Mouse (Mus musculus) stomach, postnatal 0 days (tissue): ENCODE results near the gene Osbpl11. TPM values are rescaled to one million over a fixed set of nuclear protein-coding genes. Genes with fewer than 3 reads are reported as not detected.
A peak's percentile ranks its signal among the peaks of the same experiment; 100 is the strongest.
"Not testable (repeated sequence)": the region's sequence is repeated elsewhere in the genome, so short reads cannot be mapped to it uniquely, and the experiment has no call there.

Source experiments
- ATAC-seq: fragments of 200-750 bp; cut with Nextera tagmentation; 2 replicates; pipeline ENCODE4 v1.8.0; 2017; ENCODE audit not compliant: low FRiP score, low TSS enrichment
- DNase-seq: peaks from one replicate; pipeline ENCODE4 v3.0.0-alpha.2; 2016; ENCODE audit warnings: low spot score
- H3K27ac ChIP-seq: fragments of 300-500 bp; sonication (generic); replicated peaks from 2 replicates; pipeline ENCODE4 v1.5.1; 2014; ENCODE audit warnings: mild to moderate bottlenecking, control low read depth
- H3K27me3 ChIP-seq: fragments of 300-500 bp; sonication (generic); 2 replicates; pipeline ENCODE4 v1.6.1; 2014; ENCODE audit warnings: low read length; ENCODE audit not compliant: control insufficient read depth, insufficient read depth
- H3K36me3 ChIP-seq: fragments of 300-500 bp; sonication (generic); 2 replicates; pipeline ENCODE4 v1.6.1; 2014; ENCODE audit warnings: low read length, mixed read lengths; ENCODE audit not compliant: control insufficient read depth, insufficient read depth
- H3K4me1 ChIP-seq: fragments of 300-500 bp; sonication (generic); replicated peaks from 2 replicates; pipeline ENCODE4 v1.6.1; 2014; ENCODE audit warnings: antibody characterized with exemption; ENCODE audit not compliant: control insufficient read depth, insufficient read depth
- H3K4me2 ChIP-seq: fragments of 300-500 bp; sonication (generic); replicated peaks from 2 replicates; pipeline ENCODE4 v1.6.1; 2014; ENCODE audit warnings: low read depth, mild to moderate bottlenecking, control low read depth, moderate library complexity
- H3K4me3 ChIP-seq: fragments of 300-500 bp; sonication (generic); 2 replicates; pipeline ENCODE4 v1.5.1; 2014; ENCODE audit warnings: low read depth, low read length, control low read depth
- H3K9ac ChIP-seq: fragments of 300-500 bp; sonication (generic); 2 replicates; pipeline ENCODE4 v1.6.1; 2014; ENCODE audit warnings: mild to moderate bottlenecking, low read length, control low read depth, mixed read lengths
- H3K9me3 ChIP-seq: fragments of 300-500 bp; sonication (generic); 2 replicates; pipeline ENCODE4 v1.6.1; 2016; ENCODE audit warnings: low read length; ENCODE audit not compliant: control insufficient read depth
- CTCF ChIP-seq: IDR thresholded peaks from 2 replicates; pipeline ENCODE4 v1.5.1; 2016; ENCODE audit warnings: antibody characterized with exemption, low read depth, mild to moderate bottlenecking, moderate library complexity
- EP300 ChIP-seq: optimal IDR thresholded peaks from 2 replicates; pipeline ENCODE3; 2016; ENCODE audit warnings: antibody characterized with exemption
- WGBS: fragments of 180-500 bp; shearing (Covaris S2); extraction: QIAGEN DNeasy Blood & Tissue Kit; methylation state at CpG from one replicate; pipeline ENCODE4 v1.1.7; 2014; 5-methylcytosine and 5-hydroxymethylcytosine counted together
- polyA plus RNA-seq: library from polyadenylated mRNA; unstranded; fragments of >200 nt; fragmentation: Nextera tagmentation; extraction: Ambion mirVana; gene quantifications from 2 replicates; pipeline ENCODE4 v1.2.1, GENCODE M21; 2015

Osbpl11 gene
- polyA plus RNA-seq, 1 experiment from 2014 or later: 8.1 TPM

DNA sequence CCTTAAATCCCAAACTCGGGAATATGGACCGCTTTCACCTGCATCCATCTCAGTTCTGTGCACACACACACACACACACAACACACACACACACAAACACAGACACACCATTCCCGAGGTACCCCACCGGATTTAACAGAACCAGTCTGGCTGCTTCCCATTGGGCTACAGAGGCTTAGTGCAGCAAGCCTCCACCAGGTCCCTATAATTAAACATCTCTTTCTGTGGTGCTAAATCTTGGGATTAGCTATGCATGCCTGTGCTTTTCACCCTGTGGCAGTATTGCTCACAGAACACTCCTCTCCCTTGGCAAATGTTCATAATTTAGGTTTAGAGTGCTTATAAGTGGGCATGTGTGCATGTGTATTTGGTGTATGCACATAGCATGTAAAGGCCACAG lies 36.7 kb upstream of the Osbpl11 start:
- no peak for DNase-seq
- no peak overlapping the region for H3K9ac ChIP-seq
- no peaks in the 10 kb centered on the region for H3K36me3 ChIP-seq
- H3K4me3 ChIP-seq: no peak overlapping the region
- no peak for ATAC-seq
- H3K4me1 ChIP-seq: no peaks in the 10 kb centered on the region
- no peaks in the 10 kb centered on the region for H3K27me3 ChIP-seq
- 53% methylated on average over 4 of the region's 4 CpGs for WGBS
- no peaks in the 10 kb centered on the region for H3K9me3 ChIP-seq
- H3K4me2 ChIP-seq: no peak overlapping the region
- TF ChIP-seq EP300: no peak
- no peak for TF ChIP-seq CTCF
- H3K27ac ChIP-seq: no peak overlapping the region

DNA sequence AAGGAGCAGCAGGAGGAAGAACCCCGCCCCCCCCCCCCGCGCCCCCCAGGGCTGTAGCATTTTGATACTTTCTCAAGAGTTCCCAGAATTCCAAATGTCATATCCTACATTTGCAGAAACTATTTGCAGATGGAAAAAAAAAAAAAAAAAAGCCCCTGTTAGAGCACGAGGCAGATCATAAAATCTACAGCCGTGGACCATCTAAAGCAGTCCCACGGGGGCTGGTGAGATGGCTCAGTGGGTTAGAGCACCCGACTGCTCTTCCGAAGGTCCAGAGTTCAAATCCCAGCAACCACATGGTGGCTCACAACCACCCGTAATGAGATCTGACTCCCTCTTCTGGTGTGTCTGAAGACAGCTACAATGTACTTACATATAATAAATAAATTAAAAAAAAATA lies 34.0 kb upstream of the Osbpl11 start:
- not testable (repeated sequence) for H3K9ac ChIP-seq

DNA sequence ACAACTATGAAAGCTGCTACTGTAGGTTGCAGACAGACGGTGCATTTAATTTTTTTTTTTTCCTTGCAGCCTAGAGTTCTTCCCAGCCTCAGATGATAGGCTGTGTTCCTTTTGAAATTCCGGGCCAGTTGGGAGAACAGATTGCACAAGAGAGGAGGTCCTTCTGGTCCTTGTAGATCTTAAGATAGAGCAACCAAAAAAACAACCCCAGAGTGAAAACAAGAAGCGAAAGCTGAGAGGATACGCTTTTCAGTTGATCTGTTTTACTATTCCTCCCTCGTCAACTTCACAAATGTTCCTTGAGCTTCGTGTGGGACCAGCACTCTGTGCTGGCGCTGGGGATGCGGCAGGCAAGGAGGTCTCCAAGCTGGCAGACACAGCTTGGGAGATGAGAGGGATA lies 33.3 kb upstream of the Osbpl11 start:
- TF ChIP-seq CTCF (no peak), EP300 (no peak)
- no peak for DNase-seq
- H3K9me3 ChIP-seq: no peaks in the 10 kb centered on the region
- WGBS: 70% methylated on average over 8 of the region's 8 CpGs
- ATAC-seq: no peak
- H3K27ac ChIP-seq: no peak overlapping the region
- no peak overlapping the region for H3K9ac ChIP-seq
- H3K36me3 ChIP-seq: no peaks in the 10 kb centered on the region
- H3K4me1 ChIP-seq: no peaks in the 10 kb centered on the region
- no peaks in the 10 kb centered on the region for H3K27me3 ChIP-seq
- H3K4me2 ChIP-seq: no peak overlapping the region
- no peak overlapping the region for H3K4me3 ChIP-seq

More for the DNA sequence above, 34.0 kb upstream of the Osbpl11 start:
- not testable (repeated sequence) for H3K9me3 ChIP-seq, DNase-seq, H3K27me3 ChIP-seq, H3K4me1 ChIP-seq, H3K36me3 ChIP-seq, H3K4me3 ChIP-seq, H3K4me2 ChIP-seq, ATAC-seq, H3K27ac ChIP-seq
- 73% methylated on average over 9 of the region's 9 CpGs for WGBS

DNA sequence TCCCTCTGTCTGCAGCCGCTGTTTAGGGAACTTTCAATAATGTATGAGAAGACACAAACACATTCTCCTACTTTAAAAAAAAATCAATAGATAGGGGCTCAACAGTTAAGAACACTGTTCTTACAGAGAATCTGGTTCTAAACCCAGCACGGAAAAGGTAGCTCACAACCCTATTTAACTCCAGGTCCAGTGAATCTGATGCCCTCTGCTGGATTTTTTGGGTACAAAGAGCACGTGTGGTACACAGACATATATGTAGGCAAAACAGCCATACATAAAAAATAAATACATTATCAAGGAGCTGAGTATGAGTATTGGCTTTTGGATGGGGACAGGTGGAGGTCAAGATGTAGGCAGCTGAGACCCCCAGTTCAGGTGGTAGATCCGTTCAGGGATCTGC lies 29.9 kb upstream of the Osbpl11 start:
- no peaks in the 10 kb centered on the region for H3K4me1 ChIP-seq
- no peaks in the 10 kb centered on the region for H3K27me3 ChIP-seq
- TF ChIP-seq EP300 (no peak), CTCF (peak; percentile 81)
- DNase-seq (peak; percentile 33), ATAC-seq (no peak)
- no peaks in the 10 kb centered on the region for H3K9me3 ChIP-seq
- H3K4me3 ChIP-seq: no peak overlapping the region
- WGBS: 44% methylated on average over 4 of the region's 4 CpGs
- no peak overlapping the region for H3K27ac ChIP-seq
- H3K4me2 ChIP-seq: no peak overlapping the region
- H3K36me3 ChIP-seq: no peaks in the 10 kb centered on the region
- no peak overlapping the region for H3K9ac ChIP-seq

DNA sequence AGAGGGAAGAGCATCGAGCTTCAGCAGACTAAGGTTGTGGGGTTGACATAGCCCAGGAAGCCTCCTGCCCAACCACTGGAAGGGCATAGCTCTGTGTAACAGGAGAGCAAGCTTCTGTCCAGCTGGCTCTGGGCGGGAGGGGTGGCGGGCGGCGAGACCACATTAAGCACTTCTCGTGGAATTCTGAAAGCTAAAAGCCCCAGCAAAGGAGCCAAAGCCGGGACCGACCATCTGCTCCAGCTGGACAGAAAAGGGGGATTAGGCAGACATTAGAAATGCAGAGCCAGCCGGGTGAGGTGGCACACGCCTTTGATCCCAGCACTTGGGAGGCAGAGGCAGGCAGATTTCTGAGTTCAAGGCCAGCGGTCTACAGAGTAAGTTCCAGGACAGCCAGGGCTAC lies 26.9 kb upstream of the Osbpl11 start:
- H3K9ac ChIP-seq: no peak overlapping the region
- no peak for DNase-seq
- H3K4me3 ChIP-seq: no peak overlapping the region
- no peak for TF ChIP-seq CTCF
- no peak for TF ChIP-seq EP300
- no peak overlapping the region for H3K27ac ChIP-seq
- 79% methylated on average over 11 of the region's 11 CpGs for WGBS
- H3K36me3 ChIP-seq: no peaks in the 10 kb centered on the region
- no peak overlapping the region for H3K4me2 ChIP-seq
- H3K4me1 ChIP-seq: no peaks in the 10 kb centered on the region
- H3K27me3 ChIP-seq: no peaks in the 10 kb centered on the region
- no peaks in the 10 kb centered on the region for H3K9me3 ChIP-seq
- ATAC-seq: no peak

DNA sequence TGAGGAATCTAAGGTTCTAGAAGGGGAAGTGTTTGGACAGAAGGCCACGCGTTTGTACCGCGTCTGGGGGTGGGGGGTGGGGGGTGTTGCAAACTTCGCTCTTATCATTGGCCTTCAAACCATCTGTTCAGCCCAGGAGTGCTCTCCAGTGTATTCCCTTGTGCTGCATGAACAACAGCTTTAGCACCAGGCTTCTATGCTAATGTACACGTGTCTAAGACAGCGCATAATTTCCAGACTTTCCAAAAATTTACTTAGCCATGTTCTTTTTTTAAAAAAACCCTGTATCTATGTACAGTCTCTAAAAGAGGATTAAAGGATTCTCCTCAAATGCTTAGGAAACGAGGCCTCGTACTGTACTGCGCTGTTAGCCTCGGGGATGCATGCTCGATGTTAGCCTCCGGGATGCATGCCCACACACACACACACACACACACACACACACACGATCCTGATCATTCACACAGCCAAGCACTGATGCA lies 26.2 kb upstream of the Osbpl11 start:
- 88% methylated on average over 14 of the region's 14 CpGs for WGBS
- ATAC-seq (no peak), DNase-seq (no peak)
- no peaks in the 10 kb centered on the region for H3K9me3 ChIP-seq
- H3K4me2 ChIP-seq: no peak overlapping the region
- no peak for TF ChIP-seq CTCF
- TF ChIP-seq EP300: no peak
- no peaks in the 10 kb centered on the region for H3K27me3 ChIP-seq
- H3K4me1 ChIP-seq: no peaks in the 10 kb centered on the region
- no peaks in the 10 kb centered on the region for H3K36me3 ChIP-seq
- no peak overlapping the region for H3K27ac ChIP-seq
- H3K4me3 ChIP-seq: no peak overlapping the region
- H3K9ac ChIP-seq: no peak overlapping the region
